In genomic region chr15:89020085-89020484, GRCm38 (mm10) we compare ENCODE assay signal across 37 mouse cellular contexts. TPM values are rescaled to one million over a fixed set of nuclear protein-coding genes. Genes with fewer than 3 reads are reported as not detected.
DNase-seq lines count a peak whose midpoint lies in the region; ATAC-seq lines count a peak whose summit lies in the region.
"Had no signal": no experiment of that assay in that cellular context is flagged by ENCODE, and none has a peak within 500 bp of the region (broad histone marks: within the 10 kb centered on the region; RNA-seq: fewer than 3 reads in every experiment).

No protein-coding gene starts in this region.

- H3K4me2 ChIP-seq in heart, embryonic 15.5 days, result peak overlapping the region; percentile 63
- H3K4me2 ChIP-seq: embryonic facial prominence, embryonic 13.5 days; hindbrain, embryonic 15.5 days; liver, embryonic 11.5 days; midbrain, embryonic 11.5 days had no signal

- WGBS in heart, embryonic 15.5 days, result 14% methylated on average over 7 of the region's 7 CpGs

- H3K9me3 ChIP-seq in heart, embryonic 15.5 days (replicated peaks), result no peaks in the 10 kb centered on the region
- H3K9me3 ChIP-seq: embryonic facial prominence, embryonic 13.5 days; G1E; hindbrain, embryonic 15.5 days had no signal

- peak overlapping the region; percentile 45; the same call in 1 of the 2 replicates for H3K9ac ChIP-seq in heart, embryonic 15.5 days
- H3K9ac ChIP-seq: embryonic facial prominence, embryonic 13.5 days; hindbrain, embryonic 15.5 days had no signal

- peak overlapping the region; percentile 95 for H3K27ac ChIP-seq in heart, embryonic 15.5 days
- H3K27ac ChIP-seq: embryonic facial prominence, embryonic 13.5 days; hindbrain, embryonic 15.5 days had no signal

- H3K36me3 ChIP-seq in heart, embryonic 15.5 days, result no peaks in the 10 kb centered on the region; the same call in 1 of the 2 replicates
- H3K36me3 ChIP-seq: embryonic facial prominence, embryonic 13.5 days; G1E; hindbrain, embryonic 15.5 days had no signal

- H3K27me3 ChIP-seq in heart, embryonic 15.5 days, result no peaks in the 10 kb centered on the region
- H3K27me3 ChIP-seq: embryonic facial prominence, embryonic 13.5 days; hindbrain, embryonic 15.5 days had no signal

- DNase-seq in heart, adult 18-20 months, result peak; percentile 62 to 79
- peak; percentile 68 to 78 for DNase-seq in heart, adult 9 months (ENCODE audit: low spot score in 2 of 2)
- DNase-seq in heart, postnatal 4 days, result peak; percentile 54
- no peak for DNase-seq in frontal cortex, adult 2 months (ENCODE audit: extremely low spot score in 1 of 2, low spot score in 1 of 2)
- DNase-seq: adrenal gland, postnatal 10 days; B cell, adult 2 months; cerebellum, adult 2 months; cerebellum, postnatal 25 days; embryo, embryonic 11 days; gastrocnemius, postnatal 14 days; kidney, adult 9 months; kidney, postnatal 14 days; lung, postnatal 14 days; right cerebral cortex, adult 18-20 months; thymus, adult 18-20 months; thymus, postnatal 4 days had no signal

- H3K4me1 ChIP-seq in heart, embryonic 15.5 days (replicated peaks), result peaks cover 24% of the 10 kb centered on the region
- H3K4me1 ChIP-seq: embryonic facial prominence, embryonic 13.5 days; hindbrain, embryonic 15.5 days had no signal

- ATAC-seq in heart, embryonic 15.5 days (replicated peaks; ENCODE audit: insufficient number of reproducible peaks, insufficient read depth, low FRiP score, low read depth), result peak; percentile 83
- ATAC-seq in activated CD4-positive, CD25-positive, alpha-beta regulatory T cell, adult 4 months, result no peak
- no peak for ATAC-seq in erythroid progenitor cell, adult 5-6 weeks (replicated peaks; ENCODE audit: low FRiP score, poor library complexity, severe bottlenecking)
- ATAC-seq: forebrain, embryonic 14.5 days had no signal

- H3K4me3 ChIP-seq in heart, embryonic 15.5 days, result peak overlapping the region; percentile 48
- H3K4me3 ChIP-seq: embryonic facial prominence, embryonic 13.5 days; erythroblast, embryonic 14.5 days; hindbrain, embryonic 15.5 days had no signal

RNA-seq across cellular contexts. Expression of gene Mov10l1, which starts 37.4 kb away (rescaled TPM):
- 100 to 1,000 TPM; 115 to 121 TPM for total RNA-seq in heart, adult 18-20 months (2021)
- 69.4 and 76.5 TPM in 2 replicates for polyA plus RNA-seq in heart, embryonic 15.5 days (2015; fragmentation: Nextera tagmentation; extraction: Ambion mirVana)
- 100 to 1,000 TPM; 109 to 121 TPM for total RNA-seq in heart, postnatal 4 days (2021)
- polyA plus RNA-seq in frontal cortex, adult 2 months (2012; rRNA removed), result not detected in 2 replicates
- polyA plus RNA-seq in activated CD4-positive, CD25-positive, alpha-beta regulatory T cell, adult 4 months (2017; shearing (Covaris generic)), result not detected
- not detected in 2 replicates for total RNA-seq in erythroid progenitor cell, adult 5-6 weeks (2015; ENCODE audit: low replicate concordance)
- under 0.01 TPM in 1 of 2 replicates, not detected in the other for total RNA-seq in erythroid progenitor cell, adult 5-6 weeks (2017; ENCODE audit: low replicate concordance)
- total RNA-seq: adrenal gland, postnatal 10 days; CH12.LX; G1E; gastrocnemius, postnatal 14 days; hematopoietic stem cell, adult 5-6 weeks; layer of hippocampus, adult 18-20 months; layer of hippocampus, postnatal 14 days; left cerebral cortex, adult 8-10 months; megakaryocyte progenitor cell, adult 5-6 weeks had no signal
- polyA plus RNA-seq: embryonic facial prominence, embryonic 13.5 days; erythroblast, embryonic 14.5 days; forebrain, embryonic 14.5 days; G1E; hindbrain, embryonic 15.5 days; intestine, embryonic 14.5 days; limb, embryonic 11.5 days; midbrain, embryonic 11.5 days; midbrain, postnatal 0 days; neural tube, embryonic 14.5 days; stomach, embryonic 16.5 days had no signal

RNA-seq across cellular contexts. Expression of gene Panx2, which starts 39.4 kb away (rescaled TPM):
- 1 to 10 TPM; 2.0 to 2.4 TPM for total RNA-seq in heart, adult 18-20 months (2021)
- 1.5 and 1.7 TPM in 2 replicates for polyA plus RNA-seq in heart, embryonic 15.5 days (2015; fragmentation: Nextera tagmentation; extraction: Ambion mirVana)
- 1 to 10 TPM; 2.1 to 2.3 TPM for total RNA-seq in heart, postnatal 4 days (2021)
- polyA plus RNA-seq in frontal cortex, adult 2 months (2012; rRNA removed), result 91.8 and 100 TPM in 2 replicates
- not detected for polyA plus RNA-seq in activated CD4-positive, CD25-positive, alpha-beta regulatory T cell, adult 4 months (2017; shearing (Covaris generic))
- total RNA-seq in erythroid progenitor cell, adult 5-6 weeks (2015; ENCODE audit: low replicate concordance), result not detected in 2 replicates
- not detected in 2 replicates for total RNA-seq in erythroid progenitor cell, adult 5-6 weeks (2017; ENCODE audit: low replicate concordance)
- total RNA-seq: CH12.LX; hematopoietic stem cell, adult 5-6 weeks; megakaryocyte progenitor cell, adult 5-6 weeks had no signal
- polyA plus RNA-seq: erythroblast, embryonic 14.5 days had no signal

RNA-seq across cellular contexts. Expression of gene Mlc1, which starts 41.3 kb away (rescaled TPM):
- total RNA-seq in heart, adult 18-20 months (2021), result not detected
- polyA plus RNA-seq in heart, embryonic 15.5 days (2015; fragmentation: Nextera tagmentation; extraction: Ambion mirVana), result not detected in 2 replicates
- total RNA-seq in heart, postnatal 4 days (2021), result not detected
- 149 and 180 TPM in 2 replicates for polyA plus RNA-seq in frontal cortex, adult 2 months (2012; rRNA removed)
- polyA plus RNA-seq in activated CD4-positive, CD25-positive, alpha-beta regulatory T cell, adult 4 months (2017; shearing (Covaris generic)), result not detected
- not detected in 2 replicates for total RNA-seq in erythroid progenitor cell, adult 5-6 weeks (2015; ENCODE audit: low replicate concordance)
- total RNA-seq in erythroid progenitor cell, adult 5-6 weeks (2017; ENCODE audit: low replicate concordance), result not detected in 2 replicates
- total RNA-seq: CH12.LX; hematopoietic stem cell, adult 5-6 weeks; megakaryocyte progenitor cell, adult 5-6 weeks had no signal
- polyA plus RNA-seq: erythroblast, embryonic 14.5 days; G1E; intestine, embryonic 14.5 days; limb, embryonic 11.5 days; liver, embryonic 11.5 days; stomach, embryonic 16.5 days had no signal

RNA-seq across cellular contexts. Expression of gene Trabd, which starts 54.8 kb away (rescaled TPM):
- total RNA-seq in heart, adult 18-20 months (2021), result 10 to 100 TPM; 46.6 to 56.5 TPM
- 40.8 and 56.4 TPM in 2 replicates for polyA plus RNA-seq in heart, embryonic 15.5 days (2015; fragmentation: Nextera tagmentation; extraction: Ambion mirVana)
- 10 to 100 TPM; 45.1 to 47.6 TPM for total RNA-seq in heart, postnatal 4 days (2021)
- polyA plus RNA-seq in frontal cortex, adult 2 months (2012; rRNA removed), result 24.3 and 25.8 TPM in 2 replicates
- polyA plus RNA-seq in activated CD4-positive, CD25-positive, alpha-beta regulatory T cell, adult 4 months (2017; shearing (Covaris generic)), result 10 to 100 TPM; 29.5 to 33.9 TPM
- 5.4 and 12.6 TPM in 2 replicates for total RNA-seq in erythroid progenitor cell, adult 5-6 weeks (2015; ENCODE audit: low replicate concordance)
- 10.4 and 11.9 TPM in 2 replicates for total RNA-seq in erythroid progenitor cell, adult 5-6 weeks (2017; ENCODE audit: low replicate concordance)

Comparison
In these comparisons a context has a peak if more than half of its experiments do, and no peak if none do; other contexts are left out.
1. DNase-seq: peak in heart, adult 18-20 months (2 of 2), heart, adult 9 months (2 of 2) and heart, postnatal 4 days (single experiment); none in frontal cortex, adult 2 months (0 of 2).
2. RNA of gene Mov10l1, which starts 37.4 kb away (total RNA-seq): 115 to 121 TPM in heart, adult 18-20 months and 109 to 121 TPM in heart, postnatal 4 days; under 0.01 TPM in erythroid progenitor cell, adult 5-6 weeks; every median in the first group is over 100 times any median in the second.